Comparison of ENCODE assay signal across 23 mouse cellular contexts in genomic region chr12:72741176-72741575, GRCm38 (mm10). TPM values are rescaled to one million over a fixed set of nuclear protein-coding genes. Genes with fewer than 3 reads are reported as not detected.
DNase-seq lines count a peak whose midpoint lies in the region; ATAC-seq and TF ChIP-seq lines count a peak whose summit lies in the region.
"Had no signal": no experiment of that assay in that cellular context is flagged by ENCODE, and none has a peak within 500 bp of the region (broad histone marks: within the 10 kb centered on the region; RNA-seq: fewer than 3 reads in every experiment).

No protein-coding gene starts in this region.

- no peak overlapping the region for H3K4me3 ChIP-seq in heart, embryonic 11.5 days (ENCODE audit: low read depth, low read length)
- H3K4me3 ChIP-seq: heart, embryonic 13.5 days; limb, embryonic 12.5 days; liver, embryonic 12.5 days; lung, embryonic 15.5 days; midbrain, embryonic 12.5 days; neural tube, embryonic 13.5 days had no signal

- H3K36me3 ChIP-seq in heart, embryonic 11.5 days (ENCODE audit: control insufficient read depth, insufficient read depth, low read length), result no peaks in the 10 kb centered on the region
- H3K36me3 ChIP-seq: heart, embryonic 13.5 days; limb, embryonic 12.5 days; liver, embryonic 12.5 days; lung, embryonic 15.5 days; midbrain, embryonic 12.5 days; neural tube, embryonic 13.5 days had no signal

- H3K27ac ChIP-seq in heart, embryonic 11.5 days (ENCODE audit: low read depth, low read length), result no peak overlapping the region
- H3K27ac ChIP-seq: heart, embryonic 13.5 days; limb, embryonic 12.5 days; liver, embryonic 12.5 days; lung, embryonic 15.5 days; midbrain, embryonic 12.5 days; neural tube, embryonic 13.5 days had no signal

- H3K9ac ChIP-seq in heart, embryonic 11.5 days (ENCODE audit: low read depth, low read length), result no peak overlapping the region
- H3K9ac ChIP-seq: heart, embryonic 13.5 days; limb, embryonic 12.5 days; liver, embryonic 12.5 days; lung, embryonic 15.5 days; midbrain, embryonic 12.5 days; neural tube, embryonic 13.5 days had no signal

- peak; percentile 26 for ATAC-seq in Patski
- ATAC-seq in heart, embryonic 11.5 days (replicated peaks; ENCODE audit: insufficient number of reproducible peaks, low FRiP score, low TSS enrichment), result no peak
- ATAC-seq: forebrain, embryonic 16.5 days; inflammation-experienced regulatory T-cells, adult 6 months; liver, embryonic 12.5 days had no signal

- peak; percentile 55 for DNase-seq in adrenal gland, postnatal 10 days
- no peak for DNase-seq in adrenal gland, postnatal 4 days (ENCODE audit: low spot score in 2 of 2)
- DNase-seq in layer of hippocampus, adult 9-11 months, result peak; percentile 11
- no peak for DNase-seq in layer of hippocampus, postnatal 36 days
- no peak for DNase-seq in Patski (ENCODE audit: low read depth, low spot score)
- DNase-seq in retina, embryonic 14.5 days (ENCODE audit: low spot score), result peak; percentile 20
- no peak for DNase-seq in ovary, postnatal 36 days (ENCODE audit: low spot score)
- DNase-seq: cerebellum, adult 11 months; embryo, embryonic 11 days; kidney, adult 2 months; kidney, postnatal 25 days; right cerebral cortex, postnatal 14 days; thymus, adult 2 months had no signal

- H3K9me3 ChIP-seq in heart, embryonic 11.5 days (replicated peaks; ENCODE audit: control insufficient read depth, low read length), result no peaks in the 10 kb centered on the region
- H3K9me3 ChIP-seq: heart, embryonic 13.5 days; limb, embryonic 12.5 days; liver, embryonic 12.5 days; lung, embryonic 15.5 days; midbrain, embryonic 12.5 days; neural tube, embryonic 13.5 days had no signal

- H3K4me2 ChIP-seq in heart, embryonic 11.5 days, result no peak overlapping the region
- H3K4me2 ChIP-seq: heart, embryonic 13.5 days; limb, embryonic 12.5 days; liver, embryonic 12.5 days; lung, embryonic 15.5 days; midbrain, embryonic 12.5 days; neural tube, embryonic 13.5 days had no signal

- in situ Hi-C loops in Patski (cut with MboI; ENCODE audit: low pct_unique_long_range_greater_than_20kb), result no loop called here

- POLR2A ChIA-PET in Patski (lab: Charles Lee), result no interaction called here

- CTCF ChIA-PET in Patski (lab: Charles Lee), result no interaction called here

- WGBS in heart, embryonic 11.5 days (ENCODE audit: insufficient replicate concordance), result 55% methylated on average over 6 of the region's 6 CpGs

- no peaks in the 10 kb centered on the region for H3K27me3 ChIP-seq in Patski
- H3K27me3 ChIP-seq in heart, embryonic 11.5 days (ENCODE audit: control insufficient read depth, insufficient read depth, low read length), result no peaks in the 10 kb centered on the region
- H3K27me3 ChIP-seq: CH12.LX; heart, embryonic 13.5 days; limb, embryonic 12.5 days; liver, embryonic 12.5 days; lung, embryonic 15.5 days; midbrain, embryonic 12.5 days; neural tube, embryonic 13.5 days had no signal

- no peak for TF ChIP-seq CTCF in Patski (IDR thresholded peaks at IDR 0.05)

- H3K4me1 ChIP-seq in heart, embryonic 11.5 days (ENCODE audit: control insufficient read depth, insufficient read depth, low read length), result 0 out of 2 replicates have a peak, but pooled peaks cover 2% of the 10 kb centered on the region
- H3K4me1 ChIP-seq: heart, embryonic 13.5 days; lung, embryonic 15.5 days; midbrain, embryonic 12.5 days; neural tube, embryonic 13.5 days had no signal

RNA-seq across cellular contexts. Expression of gene Ppm1a, which starts 16.1 kb away (rescaled TPM):
- total RNA-seq in adrenal gland, postnatal 10 days (2021), result 100 to 1,000 TPM; 252 to 260 TPM
- total RNA-seq in adrenal gland, postnatal 4 days (2021), result 100 to 1,000 TPM; 253 to 261 TPM
- 100 to 1,000 TPM; 236 to 240 TPM for total RNA-seq in layer of hippocampus, postnatal 36 days (2021)
- 131 TPM for polyA plus RNA-seq in Patski (2021)
- 47.7 and 51.2 TPM in 2 replicates for polyA plus RNA-seq in heart, embryonic 11.5 days (2014; fragmentation: Nextera tagmentation; extraction: Ambion mirVana)

Comparison
In these comparisons a context has a peak if more than half of its experiments do, and no peak if none do; other contexts are left out.
1. DNase-seq: peak in adrenal gland, postnatal 10 days (single experiment), layer of hippocampus, adult 9-11 months (single experiment) and retina, embryonic 14.5 days (single experiment); none in adrenal gland, postnatal 4 days (0 of 2), layer of hippocampus, postnatal 36 days (0 of 2), Patski (single experiment) and ovary, postnatal 36 days (single experiment).